Mouse (Mus musculus): Measurements from ENCODE around the gene Podxl. TPM values are rescaled to one million over a fixed set of nuclear protein-coding genes. Genes with fewer than 3 reads are reported as not detected.
A peak's percentile ranks its signal among the peaks of the same experiment; 100 is the strongest.
"Not testable (repeated sequence)": the region's sequence is repeated elsewhere in the genome, so short reads cannot be mapped to it uniquely, and the experiment has no call there.

Gene Podxl
- total RNA-seq, 2 experiments from 2014 or later = 19.8 to 25.6 TPM

GRCm38 (mm10) chr6:31571459-31571858, 7.7 kb upstream of the Podxl start:
- no peak for DNase-seq (ENCODE audit: low spot score in 2 of 2)

GRCm38 (mm10) chr6:31568070-31568595, 4.4 kb upstream of the Podxl start:
- DNase-seq (ENCODE audit: low spot score in 2 of 2) = no peak

GRCm38 (mm10) chr6:31567200-31567599, 3.4 kb upstream of the Podxl start:
- no peak for DNase-seq (ENCODE audit: low spot score in 2 of 2)

- no peak for DNase-seq (ENCODE audit: low spot score in 2 of 2)
These were observed 1.2 kb upstream of the Podxl start for GRCm38 (mm10) chr6:31564901-31565391.

GRCm38 (mm10) chr6:31564182-31564531, 376 bp upstream of the Podxl start:
- no peak for DNase-seq (ENCODE audit: low spot score in 2 of 2)

- DNase-seq (ENCODE audit: low spot score in 2 of 2) = no peak
These were observed 1.3 kb downstream of the Podxl start for GRCm38 (mm10) chr6:31562371-31563080.

GRCm38 (mm10) chr6:31561948-31562347, 1.8 kb downstream of the Podxl start:
- DNase-seq (ENCODE audit: low spot score in 2 of 2) = not testable (repeated sequence)

- no peak for DNase-seq (ENCODE audit: low spot score in 2 of 2)
These were observed 3.4 kb downstream of the Podxl start for GRCm38 (mm10) chr6:31560138-31560959.

GRCm38 (mm10) chr6:31556460-31557100, 7.2 kb downstream of the Podxl start:
- no peak for DNase-seq (ENCODE audit: low spot score in 2 of 2)

GRCm38 (mm10) chr6:31550876-31551532, 12.8 kb downstream of the Podxl start:
- no peak for DNase-seq (ENCODE audit: low spot score in 2 of 2)

- DNase-seq (ENCODE audit: low spot score in 2 of 2) = peak in 1 of 2 experiments; percentile 52
These were observed 14.3 kb downstream of the Podxl start for GRCm38 (mm10) chr6:31549361-31550051.

GRCm38 (mm10) chr6:31544318-31544717, 19.5 kb downstream of the Podxl start:
- no peak for DNase-seq (ENCODE audit: low spot score in 2 of 2)

- DNase-seq (ENCODE audit: low spot score in 2 of 2) = no peak
These were observed 23.8 kb downstream of the Podxl start for GRCm38 (mm10) chr6:31540018-31540417.

- no peak for DNase-seq (ENCODE audit: low spot score in 2 of 2)
These were observed 25.7 kb downstream of the Podxl start for GRCm38 (mm10) chr6:31538112-31538511.

- DNase-seq (ENCODE audit: low spot score in 2 of 2) = no peak
These were observed 26.6 kb downstream of the Podxl start for GRCm38 (mm10) chr6:31537193-31537592.

GRCm38 (mm10) chr6:31534705-31535104, 29.1 kb downstream of the Podxl start:
- no peak for DNase-seq (ENCODE audit: low spot score in 2 of 2)

- no peak for DNase-seq (ENCODE audit: low spot score in 2 of 2)
These were observed 31.9 kb downstream of the Podxl start for GRCm38 (mm10) chr6:31531880-31532279.

- DNase-seq (ENCODE audit: low spot score in 2 of 2) = no peak
These were observed 35.4 kb downstream of the Podxl start for GRCm38 (mm10) chr6:31528339-31528738.

GRCm38 (mm10) chr6:31527897-31528296, 35.9 kb downstream of the Podxl start:
- DNase-seq (ENCODE audit: low spot score in 2 of 2) = no peak

- no peak for DNase-seq (ENCODE audit: low spot score in 2 of 2)
These were observed 36.9 kb downstream of the Podxl start for GRCm38 (mm10) chr6:31526929-31527328.
